Mouse (Mus musculus): ENCODE data around the gene Med23.

DNA sequence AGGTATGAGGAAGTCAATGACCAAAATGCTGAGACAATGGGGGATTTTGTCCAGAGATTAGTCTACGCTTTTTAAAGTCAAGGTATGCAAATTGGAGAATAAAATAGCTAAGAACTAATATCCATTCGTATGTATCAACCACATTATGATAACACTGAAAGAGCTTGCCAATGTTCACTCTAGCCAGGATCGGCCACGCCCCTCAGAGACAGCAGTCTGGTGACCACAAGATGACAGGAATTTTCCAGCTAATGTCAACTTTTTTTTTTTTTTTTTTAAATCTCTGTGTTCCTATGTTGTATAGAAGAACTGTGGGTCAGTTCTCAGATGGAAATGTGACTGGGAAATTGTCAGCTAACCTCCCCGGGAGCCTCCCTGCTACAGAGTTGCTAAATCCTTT lies 39.3 kb upstream of the Med23 start:
- TF ChIP-seq GATA1 (IDR thresholded peaks at IDR 0.05; ENCODE audit: borderline replicate concordance, low read length) (no peak), FLI1 (IDR thresholded peaks at IDR 0.05; ENCODE audit: low read length) (no peak)

All from megakaryocyte, embryonic 14.5 days (primary cell).